Mouse (Mus musculus): ENCODE results near the gene Iqgap2. TPM values are rescaled to one million over a fixed set of nuclear protein-coding genes. Genes with fewer than 3 reads are reported as not detected.

Gene Iqgap2
- polyA plus RNA-seq, 1 experiment = 44.1 TPM

DNA sequence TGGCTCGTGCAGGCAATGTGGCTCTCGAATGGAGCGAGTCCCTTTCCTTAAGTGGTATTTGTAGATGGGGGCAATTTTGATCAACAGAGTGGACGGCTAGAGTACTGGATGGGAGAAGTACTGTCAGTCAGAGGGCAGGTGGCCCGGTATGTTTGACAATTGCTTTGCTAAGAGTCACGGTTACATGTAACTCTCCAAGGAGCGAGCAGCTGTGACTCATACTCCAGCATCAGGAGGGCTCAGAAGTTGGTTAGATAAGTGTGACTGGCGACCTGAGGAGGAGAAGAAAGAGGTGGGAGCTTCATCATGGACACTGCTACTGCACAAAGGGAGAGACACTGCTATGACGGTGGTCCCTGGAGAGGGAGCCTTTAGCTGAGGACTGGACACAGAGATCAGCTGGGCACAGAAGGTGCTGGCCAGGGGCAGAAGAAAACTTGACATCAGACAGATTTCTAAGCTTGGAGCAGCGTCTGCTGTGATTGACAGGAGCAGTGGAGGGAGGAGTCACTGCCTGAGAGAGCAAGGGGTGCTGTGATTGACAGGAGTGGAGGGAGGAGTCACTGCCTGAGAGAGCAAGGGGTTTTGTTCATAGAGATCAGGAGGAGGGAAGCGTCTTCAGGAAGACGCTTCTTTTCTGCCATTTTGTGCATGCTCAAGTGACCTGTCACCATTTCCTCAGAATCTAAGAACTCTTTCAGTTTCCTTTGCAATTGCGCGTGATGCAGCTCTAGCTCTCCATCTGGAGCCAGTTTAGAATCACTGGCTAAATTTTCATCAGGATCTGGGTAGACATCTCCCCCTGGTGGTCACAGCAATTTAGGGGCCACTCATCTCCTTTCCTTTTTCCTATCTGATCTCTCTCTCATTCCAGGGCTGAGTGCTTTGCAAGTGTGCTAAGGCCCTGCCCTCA lies 172.1 kb downstream of the Iqgap2 start:
- Histone ChIP-seq H3K4me1 (ENCODE audit: control insufficient read depth, insufficient read depth, insufficient read length, low read length) (no peaks in the 10 kb centered on the region), H3K4me3 (ENCODE audit: low read depth, low read length) (peak overlapping the region; percentile 19; the same call in 1 of the 2 replicates)
- 64% methylated on average over 14 of the region's 14 CpGs for WGBS

DNA sequence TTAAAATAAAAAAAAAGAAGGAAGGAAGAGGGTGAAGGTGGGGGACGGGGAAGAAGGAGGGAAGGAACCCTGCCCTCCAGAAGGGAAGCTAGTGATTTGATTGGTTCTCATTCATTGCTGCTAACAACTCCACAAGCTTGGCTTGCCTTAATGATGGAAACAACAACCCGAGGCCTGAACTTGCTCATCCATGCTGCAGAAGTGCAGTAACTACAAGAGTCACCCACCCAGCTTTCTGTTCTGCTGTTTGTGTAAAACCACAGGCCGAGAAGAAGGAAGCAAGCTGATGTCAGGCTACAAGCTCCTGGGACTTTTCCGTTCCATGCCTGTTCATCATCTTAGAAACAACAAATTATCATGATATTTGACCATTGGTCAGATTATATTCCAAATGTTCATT lies 176.4 kb downstream of the Iqgap2 start:
- H3K4me3 ChIP-seq (ENCODE audit: low read depth, low read length) = no peak overlapping the region
- TF ChIP-seq CTCF (IDR thresholded peaks at IDR 0.05; ENCODE audit: extremely low read depth, insufficient read length, insufficient replicate concordance, low read depth, low read length) = no peak
- TF ChIP-seq POLR2A (IDR thresholded peaks at IDR 0.05; ENCODE audit: low read depth, low read length) = no peak
- no peak overlapping the region for H3K27ac ChIP-seq (ENCODE audit: insufficient read depth, low read depth, low read length)
- H3K27me3 ChIP-seq (ENCODE audit: control insufficient read depth, insufficient read depth, low read length) = no peaks in the 10 kb centered on the region
- peaks cover 33% of the 10 kb centered on the region for H3K36me3 ChIP-seq (ENCODE audit: control insufficient read depth, insufficient read depth, low read length)
- H3K4me1 ChIP-seq (ENCODE audit: control insufficient read depth, insufficient read depth, insufficient read length, low read length) = no peaks in the 10 kb centered on the region
- 70% methylated on average over 4 of the region's 4 CpGs for WGBS

More for the DNA sequence above, 172.1 kb downstream of the Iqgap2 start:
- Histone ChIP-seq H3K27me3 (ENCODE audit: control insufficient read depth, insufficient read depth, low read length) (no peaks in the 10 kb centered on the region), H3K27ac (ENCODE audit: insufficient read depth, low read depth, low read length) (no peak overlapping the region), H3K36me3 (ENCODE audit: control insufficient read depth, insufficient read depth, low read length) (peaks cover 36% of the 10 kb centered on the region)
- TF ChIP-seq CTCF (IDR thresholded peaks at IDR 0.05; ENCODE audit: extremely low read depth, insufficient read length, insufficient replicate concordance, low read depth, low read length) (peak; percentile 35; the same call in 1 of the 2 replicates), POLR2A (IDR thresholded peaks at IDR 0.05; ENCODE audit: low read depth, low read length) (no peak)

DNA sequence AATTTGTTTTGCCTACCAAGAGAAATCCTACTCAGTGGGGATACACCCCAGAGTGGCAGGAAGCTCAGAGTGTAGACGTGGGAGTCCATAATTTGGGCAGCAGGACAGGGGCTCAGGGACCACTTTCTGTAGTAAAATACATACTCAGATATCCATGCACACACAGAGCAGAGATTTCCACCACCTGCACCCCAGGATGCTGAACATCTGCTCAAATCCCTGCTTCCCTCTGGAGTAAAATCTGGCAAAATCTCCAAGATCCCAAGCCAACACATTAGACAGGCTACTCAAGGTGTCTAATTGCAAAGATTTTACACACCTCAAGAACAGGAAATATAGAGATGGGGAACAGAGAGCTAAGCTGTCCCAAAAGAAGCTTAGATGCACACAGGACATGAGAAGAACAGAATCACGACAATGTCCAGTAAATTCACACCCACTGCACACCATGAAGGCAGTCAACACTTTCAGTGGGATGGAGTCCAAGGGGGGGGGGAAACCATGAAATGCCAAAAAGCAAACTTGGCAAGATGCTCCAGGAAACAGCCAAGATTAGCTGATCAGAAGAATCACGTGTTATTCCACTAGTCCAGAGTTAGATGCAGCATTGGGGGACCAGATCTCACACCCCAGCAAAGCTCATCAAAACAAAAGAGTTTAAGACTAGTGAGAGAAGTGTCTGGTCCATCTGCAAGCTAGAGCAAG lies 177.3 kb downstream of the Iqgap2 start:
- no peaks in the 10 kb centered on the region for H3K27me3 ChIP-seq (ENCODE audit: control insufficient read depth, insufficient read depth, low read length)
- 66% methylated on average over 3 of the region's 3 CpGs for WGBS
- no peaks in the 10 kb centered on the region for H3K4me1 ChIP-seq (ENCODE audit: control insufficient read depth, insufficient read depth, insufficient read length, low read length)
- H3K27ac ChIP-seq (ENCODE audit: insufficient read depth, low read depth, low read length) = no peak overlapping the region
- peaks cover 32% of the 10 kb centered on the region for H3K36me3 ChIP-seq (ENCODE audit: control insufficient read depth, insufficient read depth, low read length)
- no peak overlapping the region for H3K4me3 ChIP-seq (ENCODE audit: low read depth, low read length)
- TF ChIP-seq POLR2A (IDR thresholded peaks at IDR 0.05; ENCODE audit: low read depth, low read length) = no peak
- no peak for TF ChIP-seq CTCF (IDR thresholded peaks at IDR 0.05; ENCODE audit: extremely low read depth, insufficient read length, insufficient replicate concordance, low read depth, low read length)

DNA sequence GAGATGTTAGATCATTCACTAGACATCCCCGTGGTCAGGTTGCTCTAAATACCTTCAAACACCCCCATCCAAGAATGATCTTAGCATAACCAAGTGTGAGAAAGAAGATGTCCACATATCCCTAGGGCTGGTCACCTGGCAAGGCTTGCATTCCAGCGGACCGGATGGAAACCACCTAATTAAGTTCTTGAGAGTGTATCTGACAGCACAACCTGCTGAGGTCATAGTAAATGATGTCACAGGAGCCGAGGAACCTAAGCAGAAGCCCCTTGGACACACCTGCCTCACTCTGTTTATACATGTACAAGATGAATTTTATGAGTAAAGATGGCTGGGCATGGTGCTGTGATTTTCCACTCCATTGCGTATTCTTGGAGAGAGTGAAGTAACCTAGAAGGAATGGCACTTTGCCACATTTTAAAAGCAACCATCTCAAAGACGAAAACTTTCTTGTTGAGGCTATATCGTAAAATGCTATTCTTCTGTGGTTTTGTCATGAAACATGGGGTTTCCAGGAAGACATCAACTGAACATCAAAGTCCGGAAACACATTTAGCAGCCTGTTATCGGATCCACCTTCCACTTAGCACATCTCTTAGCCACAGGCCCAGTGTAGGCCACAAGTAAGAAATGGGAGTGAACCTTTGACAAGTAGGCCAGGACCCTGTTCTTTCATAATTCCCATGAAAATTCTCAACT lies 179.0 kb downstream of the Iqgap2 start:
- Histone ChIP-seq H3K36me3 (ENCODE audit: control insufficient read depth, insufficient read depth, low read length) (peaks cover 24% of the 10 kb centered on the region), H3K4me1 (ENCODE audit: control insufficient read depth, insufficient read depth, insufficient read length, low read length) (no peaks in the 10 kb centered on the region), H3K27ac (ENCODE audit: insufficient read depth, low read depth, low read length) (no peak overlapping the region), H3K4me3 (ENCODE audit: low read depth, low read length) (no peak overlapping the region), H3K27me3 (ENCODE audit: control insufficient read depth, insufficient read depth, low read length) (no peaks in the 10 kb centered on the region)
- 90% methylated on average over 9 of the region's 9 CpGs for WGBS
- TF ChIP-seq CTCF (IDR thresholded peaks at IDR 0.05; ENCODE audit: extremely low read depth, insufficient read length, insufficient replicate concordance, low read depth, low read length) = no peak

DNA sequence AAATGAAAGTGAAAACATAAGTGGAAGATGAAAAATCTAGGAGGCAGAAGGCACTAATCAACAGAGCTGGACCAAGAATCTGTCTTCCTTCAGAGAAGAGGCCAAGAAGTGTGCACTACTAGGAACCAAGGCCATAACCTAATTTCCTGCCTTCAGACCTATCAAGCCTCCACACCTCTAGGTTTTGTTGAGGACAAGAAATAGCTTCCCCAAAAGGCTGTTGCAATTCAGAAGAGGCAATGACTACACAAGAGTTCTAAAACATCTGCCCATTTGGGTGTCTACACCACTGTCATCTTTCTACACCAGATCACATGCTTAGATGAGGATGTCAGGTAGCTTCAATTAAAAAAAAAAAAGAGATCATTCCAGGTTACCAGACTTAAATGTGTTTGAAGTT lies 179.7 kb downstream of the Iqgap2 start:
- TF ChIP-seq POLR2A (IDR thresholded peaks at IDR 0.05; ENCODE audit: low read depth, low read length) (no peak), CTCF (IDR thresholded peaks at IDR 0.05; ENCODE audit: extremely low read depth, insufficient read length, insufficient replicate concordance, low read depth, low read length) (no peak)
- H3K36me3 ChIP-seq (ENCODE audit: control insufficient read depth, insufficient read depth, low read length) = peaks cover 28% of the 10 kb centered on the region
- no peak overlapping the region for H3K27ac ChIP-seq (ENCODE audit: insufficient read depth, low read depth, low read length)
- no peaks in the 10 kb centered on the region for H3K4me1 ChIP-seq (ENCODE audit: control insufficient read depth, insufficient read depth, insufficient read length, low read length)
- H3K27me3 ChIP-seq (ENCODE audit: control insufficient read depth, insufficient read depth, low read length) = no peaks in the 10 kb centered on the region
- H3K4me3 ChIP-seq (ENCODE audit: low read depth, low read length) = no peak overlapping the region

DNA sequence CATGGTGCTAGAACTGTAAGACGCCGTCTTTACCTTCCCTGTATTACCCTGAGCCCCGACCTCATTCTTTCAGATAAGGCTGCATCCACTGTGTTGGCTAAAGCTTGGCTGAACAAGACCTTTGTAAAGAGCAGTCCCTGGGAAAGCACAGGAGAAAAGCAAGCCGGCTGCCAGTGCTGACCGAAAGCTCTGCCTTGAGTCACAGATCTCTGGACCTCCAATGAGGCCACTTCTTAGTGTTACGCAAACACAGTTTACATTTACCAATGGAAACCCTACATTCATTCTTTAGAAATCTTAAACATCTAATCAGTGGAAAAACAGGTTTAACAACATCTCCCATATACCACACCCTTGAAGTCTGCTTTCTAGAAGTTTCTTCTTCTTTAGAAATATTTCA lies 186.1 kb downstream of the Iqgap2 start:
- H3K27ac ChIP-seq (ENCODE audit: insufficient read depth, low read depth, low read length) = no peak overlapping the region

More for the DNA sequence above, 186.1 kb downstream of the Iqgap2 start:
- no peak for TF ChIP-seq CTCF (IDR thresholded peaks at IDR 0.05; ENCODE audit: extremely low read depth, insufficient read length, insufficient replicate concordance, low read depth, low read length)
- TF ChIP-seq POLR2A (IDR thresholded peaks at IDR 0.05; ENCODE audit: low read depth, low read length) = no peak
- Histone ChIP-seq H3K36me3 (ENCODE audit: control insufficient read depth, insufficient read depth, low read length) (peaks cover 16% of the 10 kb centered on the region), H3K4me3 (ENCODE audit: low read depth, low read length) (no peak overlapping the region), H3K4me1 (ENCODE audit: control insufficient read depth, insufficient read depth, insufficient read length, low read length) (no peaks in the 10 kb centered on the region), H3K27me3 (ENCODE audit: control insufficient read depth, insufficient read depth, low read length) (no peaks in the 10 kb centered on the region)
- WGBS = 73% methylated on average over 6 of the region's 6 CpGs
